Mouse (Mus musculus) CD8-positive naive resting alpha-beta T cell, adult 57 days (primary cell): ENCODE results near the gene Ankrd55. TPM values are rescaled to one million over a fixed set of nuclear protein-coding genes. Genes with fewer than 3 reads are reported as not detected.

ENCODE experiments used
- total RNA-seq: library from RNA; stranded (reverse); gene quantifications from one replicate; pipeline ENCODE4 v1.2.4, GENCODE M21; 2023

Ankrd55 gene
- 1.8 TPM for total RNA-seq

GRCm38 (mm10) chr13:112288225-112289178 lies at the start of gene Ankrd55:
Ankrd55 (plus strand) TSS chr13:112288451.

Other genes starting within 250 kb of the Ankrd55 start
- 285 TPM for gene Il6st, start 175.6 kb downstream of the Ankrd55 start, total RNA-seq